Mouse (Mus musculus): ENCODE results near the gene H2-Ob.
"Not testable (repeated sequence)": the region's sequence is repeated elsewhere in the genome, so short reads cannot be mapped to it uniquely, and the experiment has no call there.

H2-Ob gene

DNA sequence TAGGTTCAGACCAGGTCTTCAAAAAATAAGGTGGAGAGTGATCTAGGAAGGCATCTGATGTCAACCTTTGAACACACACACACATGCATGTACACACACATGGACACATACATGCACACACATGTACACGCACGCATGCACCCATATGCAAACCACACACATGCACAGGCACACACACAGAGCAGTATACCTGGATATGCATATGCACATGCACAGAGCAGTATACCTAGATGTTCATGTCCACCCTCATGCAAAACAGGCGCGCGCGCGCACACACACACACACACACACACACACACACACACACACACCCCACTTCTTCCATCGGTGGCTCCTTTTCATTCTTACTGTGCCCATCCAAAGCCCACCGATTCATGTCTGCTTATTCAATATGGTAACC, 30.8 kb upstream of the H2-Ob start:
- no peak for DNase-seq (ENCODE audit: low spot score)

DNA sequence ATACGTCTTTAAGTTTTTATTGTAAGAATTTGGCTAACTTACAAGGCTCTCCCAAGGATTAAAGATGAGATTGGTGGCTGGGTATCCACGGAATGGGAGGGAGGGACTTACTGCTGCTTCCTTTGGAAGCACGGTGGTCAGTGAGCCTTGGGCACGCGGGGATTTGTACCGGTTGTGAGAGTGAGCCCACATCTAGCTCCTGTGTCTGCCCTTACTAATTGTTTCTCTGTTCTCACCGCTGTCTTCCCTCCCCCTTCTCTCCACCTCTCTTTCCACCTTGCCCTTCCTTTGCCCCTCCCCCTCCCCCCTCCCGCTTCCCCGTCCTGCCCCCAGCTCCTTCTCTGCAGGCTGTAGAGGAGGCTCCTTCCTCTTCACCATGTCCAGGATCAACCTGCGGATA, 30.3 kb upstream of the H2-Ob start:
- DNase-seq (ENCODE audit: low spot score): no peak

DNA sequence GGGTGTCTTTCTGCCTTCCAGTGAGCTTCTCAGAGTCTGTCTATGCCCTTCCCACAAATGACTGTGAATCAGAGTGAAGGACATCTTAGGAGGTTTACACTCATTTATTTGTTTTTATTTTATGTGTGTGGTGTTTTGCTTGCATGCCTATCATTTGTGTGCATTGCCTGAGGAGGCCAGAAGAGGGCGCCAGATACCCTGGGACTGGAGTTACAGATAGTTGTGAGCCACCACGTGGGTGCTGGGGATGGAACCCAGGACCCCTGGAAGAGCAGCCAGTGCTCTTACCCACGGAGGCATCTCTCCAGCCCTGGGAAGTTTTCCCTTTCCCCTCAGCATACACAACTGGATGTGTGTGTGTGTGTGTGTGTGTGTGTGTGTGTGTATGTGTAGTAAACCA, 29.0 kb upstream of the H2-Ob start:
- DNase-seq (ENCODE audit: low spot score): no peak

DNA sequence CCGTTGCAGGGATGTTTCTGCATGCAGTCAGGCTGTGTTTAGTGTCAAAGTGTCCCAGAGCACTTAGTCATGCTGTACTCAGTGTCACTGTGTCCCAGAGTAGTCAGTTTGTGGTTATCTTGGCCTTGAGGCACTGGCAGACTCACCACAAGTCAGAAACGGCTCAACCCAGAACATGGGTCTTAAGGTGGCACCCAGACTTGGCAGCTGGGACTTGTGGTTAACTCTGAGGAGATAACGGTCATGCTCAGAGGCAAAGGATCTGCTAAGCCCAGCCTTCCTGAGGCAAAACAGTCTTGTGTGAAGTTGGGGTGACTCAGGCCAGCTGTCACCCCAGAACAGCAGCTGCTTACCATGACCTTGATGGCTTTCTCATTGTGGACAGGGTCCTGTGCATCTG, 28.1 kb upstream of the H2-Ob start:
- DNase-seq (ENCODE audit: low spot score): no peak

DNA sequence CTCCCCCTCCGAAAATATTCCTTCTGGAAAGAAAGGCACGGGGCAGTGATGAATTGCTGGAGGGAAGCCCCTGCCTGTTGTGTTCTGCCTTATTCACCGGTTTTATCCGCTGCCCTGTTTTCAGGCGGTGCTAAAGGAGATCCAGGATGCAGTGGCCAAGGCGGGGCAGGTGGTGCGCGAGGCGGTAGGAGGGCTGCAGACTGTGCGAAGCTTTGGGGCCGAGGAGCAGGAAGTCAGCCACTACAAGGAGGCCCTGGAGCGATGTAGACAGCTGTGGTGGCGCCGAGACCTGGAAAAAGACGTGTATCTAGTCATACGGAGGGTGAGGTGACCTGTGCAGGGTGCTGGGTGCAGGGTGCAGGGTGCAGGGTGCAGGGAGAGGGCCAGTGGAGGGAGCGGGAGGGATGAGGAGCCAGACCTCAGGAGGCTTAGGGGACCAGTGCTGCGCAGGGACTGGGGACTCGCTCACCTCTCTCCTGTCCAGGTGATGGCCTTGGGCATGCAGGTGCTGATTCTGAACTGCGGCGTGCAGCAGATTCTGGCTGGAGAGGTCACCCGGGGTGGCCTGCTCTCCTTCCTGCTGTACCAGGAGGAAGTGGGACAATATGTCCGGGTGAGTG, 26.8 kb upstream of the H2-Ob start:
- DNase-seq (ENCODE audit: low spot score): no peak

DNA sequence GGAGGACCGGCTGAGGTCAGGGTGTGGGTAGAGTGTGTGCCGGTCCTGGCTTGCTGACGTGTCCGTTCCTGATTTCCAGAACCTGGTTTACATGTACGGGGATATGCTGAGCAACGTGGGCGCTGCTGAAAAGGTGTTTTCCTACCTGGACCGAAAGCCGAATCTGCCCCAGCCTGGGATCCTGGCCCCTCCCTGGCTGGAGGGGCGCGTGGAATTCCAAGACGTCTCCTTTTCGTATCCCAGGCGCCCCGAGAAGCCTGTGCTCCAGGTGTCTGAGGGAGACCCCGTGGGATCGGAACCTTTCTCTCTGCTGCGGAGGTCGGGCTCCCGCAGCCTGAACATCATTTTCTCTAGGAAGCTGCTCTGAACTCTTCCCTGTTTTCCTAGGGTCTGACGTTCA, 24.8 kb upstream of the H2-Ob start:
- no peak for DNase-seq (ENCODE audit: low spot score)

DNA sequence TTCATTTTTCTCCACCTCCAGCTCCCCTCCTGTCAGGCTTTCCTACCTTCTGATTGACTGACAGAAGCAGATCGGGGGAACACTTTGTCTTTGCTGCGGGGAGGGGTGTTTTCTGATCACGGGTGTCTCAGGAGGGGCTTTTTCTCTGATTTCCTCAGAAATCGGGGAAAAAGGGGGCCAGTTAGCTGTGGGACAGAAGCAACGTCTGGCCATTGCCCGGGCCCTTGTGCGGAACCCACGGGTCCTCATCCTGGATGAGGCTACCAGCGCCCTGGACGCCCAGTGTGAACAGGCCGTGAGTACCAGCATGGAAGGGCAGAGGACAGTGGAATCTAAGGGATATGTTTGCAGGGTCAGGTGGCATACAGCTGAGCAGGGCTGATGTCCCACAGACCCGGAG, 23.5 kb upstream of the H2-Ob start:
- no peak for DNase-seq (ENCODE audit: low spot score)

DNA sequence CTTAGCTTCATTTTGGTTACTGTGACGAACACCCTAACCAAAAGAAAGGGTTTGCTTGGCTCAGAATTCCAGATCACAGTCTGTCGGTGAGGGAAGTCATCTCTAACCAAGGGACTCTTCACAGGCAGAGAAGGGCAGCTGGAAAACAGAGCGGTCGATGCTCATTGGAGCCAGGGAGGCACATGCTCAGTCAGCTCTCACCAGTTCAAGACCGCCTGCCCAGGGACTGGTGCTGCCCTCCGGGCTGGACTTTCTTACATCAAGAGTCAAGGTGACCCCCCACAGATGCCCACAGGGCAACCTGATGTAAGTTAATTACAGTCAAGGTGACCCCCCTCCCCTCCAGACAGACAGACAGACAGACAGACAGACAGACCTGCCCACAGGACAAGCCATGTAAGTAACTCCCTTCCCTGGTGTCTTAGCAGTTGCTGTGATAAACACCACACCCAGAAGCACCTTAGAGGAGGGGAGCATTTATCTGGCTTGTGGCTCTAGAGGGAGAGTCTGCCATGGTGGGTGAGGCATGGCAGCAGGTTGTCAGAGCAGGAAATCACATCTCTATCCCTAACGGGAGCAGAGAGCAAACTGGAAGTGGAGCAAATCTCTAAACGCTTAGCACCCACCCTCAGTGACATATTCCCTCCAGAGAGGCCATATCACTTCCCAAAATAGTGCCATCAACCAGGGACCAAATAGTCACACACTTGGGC, 21.3 kb upstream of the H2-Ob start:
- no peak for DNase-seq (ENCODE audit: low spot score)

DNA sequence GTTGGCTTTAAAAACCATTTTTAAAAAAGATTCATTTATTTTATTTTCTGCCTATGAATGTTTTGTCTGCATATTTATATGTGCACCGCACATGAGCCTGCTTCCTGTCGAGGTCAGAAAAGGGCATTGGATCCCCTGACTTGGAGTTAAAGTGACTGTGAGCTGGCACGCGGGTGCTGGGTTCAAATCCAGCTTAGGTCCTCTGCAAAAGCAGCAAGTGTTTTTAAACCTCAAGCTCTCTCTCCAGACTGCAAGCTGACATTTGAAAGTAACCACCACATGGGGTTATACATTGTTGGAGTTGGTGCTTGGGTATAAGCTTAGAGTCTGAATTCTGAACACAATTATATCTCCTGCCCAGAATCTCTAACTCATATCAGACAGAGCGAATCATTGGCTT, 20.7 kb upstream of the H2-Ob start:
- DNase-seq (ENCODE audit: low spot score): no peak

DNA sequence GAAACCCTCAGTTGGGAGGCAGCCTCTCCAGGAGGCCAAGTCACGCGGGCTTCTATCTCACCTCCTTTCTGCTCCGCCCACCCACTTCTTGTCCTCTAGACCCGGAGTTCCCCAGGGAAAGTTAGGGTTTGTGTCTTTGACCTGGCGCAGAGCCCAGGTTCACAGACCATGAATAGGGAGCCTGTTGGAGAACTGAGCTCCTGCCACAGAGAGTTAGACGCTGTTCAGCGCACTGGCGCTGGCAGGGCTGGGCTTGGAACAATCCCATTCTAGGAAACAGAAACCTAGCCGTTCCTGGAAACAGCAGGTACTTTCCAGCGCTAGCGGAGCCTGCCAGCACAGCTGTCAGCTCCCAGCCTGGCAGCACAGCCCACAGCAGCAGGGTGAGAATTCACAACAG, 20.0 kb upstream of the H2-Ob start:
- DNase-seq (ENCODE audit: low spot score): no peak

DNA sequence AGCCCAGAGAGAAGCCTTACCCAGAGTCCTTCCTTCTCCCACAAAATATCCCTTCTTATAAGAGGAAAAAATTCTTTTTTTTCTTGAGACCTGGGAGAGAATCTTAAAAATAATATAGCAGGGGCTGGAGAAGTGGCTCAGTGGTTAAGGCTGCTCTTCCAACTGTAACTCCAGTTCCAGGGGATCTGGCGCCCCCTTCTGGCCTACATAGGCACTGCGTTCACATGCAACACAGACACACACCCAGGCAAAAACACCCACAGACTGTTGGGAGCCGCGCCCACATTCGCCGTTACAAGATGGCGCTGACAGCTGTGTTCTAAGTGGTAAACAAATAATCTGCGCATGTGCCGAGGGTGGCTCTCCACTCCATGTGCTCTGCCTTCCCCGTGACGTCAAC, 19.6 kb upstream of the H2-Ob start:
- DNase-seq (ENCODE audit: low spot score): not testable (repeated sequence)

DNA sequence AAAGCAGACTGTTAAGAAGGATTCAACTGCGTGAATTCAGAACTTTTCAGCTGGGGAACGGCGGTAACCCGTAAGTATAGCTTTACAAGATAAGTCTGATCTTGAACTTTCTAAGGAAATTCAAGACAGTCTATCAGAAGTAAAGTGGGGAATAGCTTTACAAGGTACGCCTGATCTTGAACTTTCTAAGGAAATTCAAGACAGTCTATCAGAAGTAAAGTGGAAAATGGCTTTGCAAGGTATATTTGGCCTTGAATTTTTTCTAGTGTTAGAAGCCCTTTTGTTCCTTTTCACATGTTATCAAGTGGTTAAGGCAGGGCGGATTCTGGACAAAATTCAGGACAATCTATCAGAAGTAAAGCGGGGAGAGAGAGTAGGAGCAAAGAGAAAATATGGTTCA, 18.9 kb upstream of the H2-Ob start:
- DNase-seq (ENCODE audit: low spot score): not testable (repeated sequence)

DNA sequence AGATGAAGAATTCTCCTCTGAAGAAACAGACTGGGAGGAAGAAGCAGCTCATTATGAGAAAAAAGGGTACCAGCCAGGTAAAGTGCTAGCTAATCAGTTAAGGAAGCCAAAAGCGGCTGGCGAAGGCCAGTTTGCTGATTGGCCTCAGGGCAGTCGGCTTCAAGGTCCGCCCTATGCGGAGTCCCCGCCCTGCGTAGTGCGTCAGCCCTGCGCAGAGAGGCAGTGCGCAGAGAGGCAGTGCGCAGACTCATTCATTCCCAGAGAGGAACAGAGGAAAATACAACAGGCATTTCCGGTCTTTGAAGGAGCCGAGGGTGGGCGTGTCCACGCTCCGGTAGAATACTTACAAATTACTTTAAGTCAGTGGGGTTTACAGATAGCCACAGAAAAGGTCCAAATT, 18.3 kb upstream of the H2-Ob start:
- not testable (repeated sequence) for DNase-seq (ENCODE audit: low spot score)

DNA sequence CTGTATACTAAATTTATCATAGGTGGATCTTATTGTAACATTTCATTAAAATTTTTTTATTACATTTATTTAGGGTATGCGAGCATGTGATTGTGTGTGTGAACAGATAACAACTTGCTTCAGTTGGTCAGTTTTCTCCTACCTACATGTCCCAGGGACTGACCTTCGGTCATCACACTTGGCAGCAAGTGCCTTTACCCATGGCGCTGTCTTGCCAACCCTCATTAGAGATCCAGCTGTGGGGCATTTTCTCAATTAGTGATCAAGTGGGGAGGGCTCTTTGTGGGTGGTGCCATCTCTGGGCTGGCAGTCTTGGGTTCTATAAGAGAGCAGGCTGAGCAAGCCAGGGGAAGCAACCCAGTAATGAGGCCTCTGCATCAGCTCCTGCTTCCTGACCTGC, 13.9 kb upstream of the H2-Ob start:
- no peak for DNase-seq (ENCODE audit: low spot score)

DNA sequence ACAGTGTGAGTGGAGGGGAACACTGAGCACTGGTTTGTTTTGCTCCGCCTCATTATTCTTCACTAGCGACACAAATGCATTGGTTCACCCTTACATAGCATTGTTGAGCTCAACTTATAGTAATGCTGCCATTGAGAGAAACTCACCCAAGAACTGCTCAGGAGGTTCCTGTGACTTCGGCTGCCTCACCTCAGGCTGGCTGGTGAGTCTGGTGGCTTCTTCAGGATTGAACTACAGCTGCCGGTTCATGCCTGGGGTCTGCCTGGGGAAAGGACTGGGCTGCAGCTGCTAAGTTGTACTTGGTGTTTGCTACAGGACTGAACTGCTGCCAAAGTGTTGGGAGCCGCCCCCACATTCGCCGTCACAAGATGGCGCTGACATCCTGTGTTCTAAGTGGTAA, 13.3 kb upstream of the H2-Ob start:
- no peak for DNase-seq (ENCODE audit: low spot score)

DNA sequence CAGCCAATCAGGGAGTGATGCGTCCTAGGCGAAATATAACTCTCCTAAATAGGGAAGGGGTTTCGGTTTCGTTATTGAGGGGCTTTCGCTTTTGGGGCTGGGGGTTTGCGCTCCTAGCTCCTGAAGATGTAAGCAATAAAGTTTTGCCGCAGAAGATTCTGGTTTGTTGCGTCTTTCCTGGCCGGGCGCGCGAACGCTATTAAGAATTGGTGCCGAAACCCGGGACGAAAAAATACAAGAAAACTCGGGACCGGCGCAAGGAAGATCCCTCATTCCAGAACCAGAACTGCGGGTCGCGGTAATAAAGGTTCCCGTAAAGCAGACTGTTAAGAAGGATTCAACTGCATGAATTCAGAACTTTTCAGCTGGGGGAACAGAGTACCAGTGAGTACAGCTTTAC, 12.8 kb upstream of the H2-Ob start:
- DNase-seq (ENCODE audit: low spot score): not testable (repeated sequence)

DNA sequence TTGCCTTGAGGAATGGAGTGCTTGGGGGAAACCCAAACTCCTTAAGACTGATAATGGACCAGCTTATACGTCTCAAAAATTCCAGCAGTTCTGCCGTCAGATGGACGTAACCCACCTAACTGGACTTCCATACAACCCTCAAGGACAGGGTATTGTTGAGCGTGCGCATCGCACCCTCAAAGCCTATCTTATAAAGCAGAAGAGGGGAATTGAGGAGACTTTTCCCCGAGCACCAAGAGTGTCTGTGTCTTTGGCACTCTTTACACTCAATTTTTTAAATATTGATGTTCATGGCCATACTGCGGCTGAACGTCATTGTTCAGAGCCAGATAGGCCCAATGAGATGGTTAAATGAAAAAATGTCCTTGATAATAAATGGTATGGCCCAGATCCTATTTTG, 7.7 kb upstream of the H2-Ob start:
- not testable (repeated sequence) for DNase-seq (ENCODE audit: low spot score)

DNA sequence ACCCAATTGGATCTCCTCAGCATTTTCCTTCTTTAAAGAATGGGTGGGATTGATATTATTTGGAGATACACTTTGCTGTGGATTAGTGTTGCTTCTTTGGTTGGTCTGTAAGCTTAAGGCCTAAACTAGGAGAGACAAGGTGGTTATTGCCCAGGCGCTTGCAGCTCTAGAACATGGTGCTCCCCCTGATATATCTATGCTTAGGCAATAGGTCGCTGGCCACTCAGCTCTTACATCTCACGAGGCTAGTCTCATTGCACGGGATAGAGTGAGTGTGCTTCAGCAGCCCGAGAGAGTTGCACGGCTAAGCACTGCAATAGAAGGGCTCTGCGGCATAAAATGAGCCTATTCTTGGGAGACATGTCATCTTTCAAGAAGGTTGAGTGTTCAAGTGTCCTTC, 6.7 kb upstream of the H2-Ob start:
- DNase-seq (ENCODE audit: low spot score): not testable (repeated sequence)

DNA sequence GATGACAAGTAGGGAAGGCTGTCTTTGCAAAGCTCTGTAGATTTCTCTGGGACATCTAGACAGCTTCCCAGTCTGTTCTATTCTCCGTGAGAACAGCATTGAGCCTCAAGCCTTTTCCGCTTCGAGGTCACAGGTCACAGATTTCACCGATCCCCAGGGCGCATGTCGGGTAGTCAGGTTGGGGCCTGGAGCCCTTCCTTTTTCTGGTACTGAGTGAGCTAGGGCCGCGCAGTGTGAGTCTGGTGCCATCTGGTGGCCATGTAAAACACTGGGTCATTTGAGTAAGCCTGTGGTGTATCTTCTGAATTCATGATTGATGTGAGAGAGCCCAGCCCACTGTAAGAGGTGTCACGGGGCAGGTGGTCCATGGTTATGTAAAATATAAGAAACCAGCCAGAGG, 3.8 kb upstream of the H2-Ob start:
- no peak for DNase-seq (ENCODE audit: low spot score)

DNA sequence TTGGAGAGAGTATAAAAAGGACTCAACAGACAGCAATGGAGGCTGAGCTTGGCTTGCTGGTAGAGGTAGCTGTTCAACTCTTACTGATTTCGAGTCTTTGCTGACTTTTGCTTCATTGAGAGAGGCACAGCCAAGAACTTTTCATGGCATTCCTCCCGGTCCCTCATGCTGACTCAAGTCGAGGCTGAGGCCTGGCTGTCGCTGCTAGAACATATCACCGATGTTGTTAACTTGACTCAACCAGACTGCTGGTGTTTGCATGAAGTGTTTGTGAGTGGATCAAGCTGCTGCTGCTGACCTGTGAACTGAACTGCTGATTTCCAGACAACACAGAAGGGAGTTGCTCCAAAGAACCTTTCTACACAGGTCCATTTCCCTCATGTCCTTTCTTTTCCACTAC, 2.0 kb upstream of the H2-Ob start:
- DNase-seq (ENCODE audit: low spot score): no peak

DNA sequence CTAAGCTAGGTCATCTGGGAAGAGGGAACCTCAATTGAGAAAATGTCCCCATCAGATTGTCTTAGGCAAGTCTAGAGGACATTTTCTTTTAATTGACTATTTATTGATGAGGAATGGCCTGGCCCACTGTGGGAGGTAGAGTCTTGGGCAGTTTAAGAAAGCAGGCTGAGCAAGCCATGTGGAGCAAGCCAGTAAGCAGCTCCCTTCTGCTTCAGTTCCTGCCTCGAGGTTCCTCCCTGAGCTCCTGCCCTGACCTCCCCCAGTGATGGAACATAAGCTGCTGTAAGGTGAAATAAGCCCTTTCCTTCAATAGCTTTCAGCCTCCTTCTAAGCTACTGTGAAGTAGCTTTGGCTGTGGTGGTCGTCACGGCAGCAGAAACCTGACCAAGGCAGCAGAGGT, 962 bp upstream of the H2-Ob start:
- DNase-seq (ENCODE audit: low spot score): no peak

DNA sequence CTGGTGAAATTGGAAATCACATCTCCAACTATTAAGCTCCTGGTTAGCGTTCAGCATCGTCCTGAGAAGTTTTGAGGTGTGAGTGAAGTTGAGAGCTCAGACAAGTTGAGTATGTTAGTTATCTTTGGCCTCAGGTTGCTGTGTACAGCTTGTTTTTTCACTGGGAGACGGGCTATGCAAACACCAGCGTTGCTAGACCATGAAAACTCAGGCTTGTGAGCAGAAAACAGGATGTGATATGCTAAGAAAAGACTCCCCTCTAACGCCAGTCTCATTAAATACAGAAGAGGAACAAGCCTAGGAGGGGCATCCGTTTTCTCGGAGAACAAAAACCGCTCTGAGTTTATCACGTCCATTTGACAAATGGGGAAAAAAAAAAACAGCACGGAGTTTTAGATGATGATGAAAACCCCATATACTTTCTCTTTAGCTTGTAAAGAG, 918 bp downstream of the H2-Ob start:
- no peak for DNase-seq (ENCODE audit: low spot score)

DNA sequence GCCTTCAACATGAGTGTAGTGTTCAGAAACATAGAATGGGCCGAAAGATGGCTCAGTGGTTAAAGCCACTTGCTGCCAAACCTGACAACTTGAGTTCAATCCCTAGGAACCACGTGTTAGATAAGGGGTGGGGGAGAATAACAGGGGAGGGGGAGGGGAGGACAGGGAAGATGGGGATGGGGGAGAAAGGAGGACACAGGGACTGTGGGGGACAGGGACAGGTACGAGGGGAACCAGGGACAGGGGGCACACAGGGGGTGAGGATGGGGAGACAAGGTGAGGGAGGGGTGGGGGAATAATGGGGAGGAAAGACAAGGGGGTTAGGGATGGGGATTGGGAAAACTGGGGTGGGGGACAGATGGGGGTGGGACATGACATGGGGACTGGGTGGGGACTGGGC, 1.7 kb downstream of the H2-Ob start:
- DNase-seq (ENCODE audit: low spot score): no peak

DNA sequence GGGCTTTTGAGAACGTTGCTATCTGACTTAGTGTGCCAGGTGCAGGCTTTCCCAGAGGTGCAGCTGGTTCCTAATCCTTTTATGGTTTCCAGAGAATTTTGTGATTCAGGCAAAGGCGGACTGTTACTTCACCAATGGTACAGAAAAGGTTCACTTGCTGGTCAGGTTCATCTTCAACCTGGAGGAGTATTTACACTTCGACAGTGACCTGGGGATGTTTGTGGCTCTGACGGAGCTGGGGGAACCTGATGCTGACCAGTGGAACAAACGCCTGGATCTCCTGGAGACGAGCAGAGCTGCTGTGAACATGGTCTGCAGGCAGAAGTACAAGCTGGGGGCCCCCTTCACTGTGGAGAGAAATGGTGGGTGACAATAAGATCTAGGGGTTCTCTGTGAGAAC, 2.2 kb downstream of the H2-Ob start:
- DNase-seq (ENCODE audit: low spot score): no peak

Measured in urinary bladder, postnatal 10 days (tissue).